Mouse (Mus musculus): ENCODE data around the gene Txnl4b. TPM values are rescaled to one million over a fixed set of nuclear protein-coding genes. Genes with fewer than 3 reads are reported as not detected.
A peak's percentile ranks its signal among the peaks of the same experiment; 100 is the strongest.

The Txnl4b gene
- total RNA-seq, 2 experiments from 2014 or later = 7.2 to 16.5 TPM

GRCm38 (mm10) chr8:109593117-109593788, 27.6 kb downstream of the Txnl4b start:
- peak; percentile 80 for ATAC-seq (replicated peaks; ENCODE audit: poor library complexity)

DNA sequence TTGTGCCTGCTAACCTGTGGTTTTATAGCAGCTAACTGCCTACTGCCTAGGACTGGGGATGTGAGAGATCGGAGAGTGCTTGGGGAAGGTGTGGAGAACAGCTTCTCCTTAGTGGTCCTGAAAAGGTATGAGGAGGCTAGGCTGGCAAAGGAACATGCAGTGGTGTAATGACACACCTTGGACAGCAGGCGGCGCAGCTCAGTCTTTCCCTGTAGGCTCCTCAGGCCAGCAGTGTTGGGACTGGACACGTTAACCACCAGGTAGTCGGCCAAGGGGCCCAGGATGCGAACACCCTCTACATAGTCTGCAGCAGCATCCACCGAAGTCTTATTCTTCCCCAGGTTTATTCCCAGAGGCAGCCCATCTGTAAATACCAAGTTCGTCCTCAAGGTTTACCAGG, 30.2 kb downstream of the Txnl4b start:
- ATAC-seq (replicated peaks; ENCODE audit: poor library complexity) = peak; percentile 74

GRCm38 (mm10) chr8:109606725-109607124, 41.0 kb downstream of the Txnl4b start:
- ATAC-seq (replicated peaks; ENCODE audit: poor library complexity) = no peak

DNA sequence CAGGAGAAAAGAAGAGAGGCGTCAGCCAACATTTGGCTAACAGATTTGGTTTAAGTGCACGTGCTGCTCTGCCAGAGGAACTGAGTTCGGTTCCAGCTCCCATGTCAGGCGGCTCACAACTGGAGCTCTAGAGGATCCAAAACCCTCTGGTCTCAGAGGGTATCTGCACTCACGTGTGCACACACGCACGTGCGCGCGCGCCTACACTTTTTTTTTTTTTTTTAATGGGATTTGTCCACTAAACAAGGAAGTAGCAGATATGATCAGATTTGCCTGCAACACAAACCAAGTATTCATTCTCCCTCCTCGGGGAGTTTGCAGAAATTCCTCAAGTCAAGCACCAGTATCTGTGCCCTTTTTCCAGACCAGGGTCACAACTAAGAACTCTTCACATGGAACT, 42.0 kb downstream of the Txnl4b start:
- peak; percentile 28 for ATAC-seq (replicated peaks; ENCODE audit: poor library complexity)

- ATAC-seq (replicated peaks; ENCODE audit: poor library complexity) = peak; percentile 91
Observed at GRCm38 (mm10) chr8:109608271-109609152, 42.8 kb downstream of the Txnl4b start, which contains the start of gene Dhodh. Dhodh (minus strand) TSS chr8:109608673.

DNA sequence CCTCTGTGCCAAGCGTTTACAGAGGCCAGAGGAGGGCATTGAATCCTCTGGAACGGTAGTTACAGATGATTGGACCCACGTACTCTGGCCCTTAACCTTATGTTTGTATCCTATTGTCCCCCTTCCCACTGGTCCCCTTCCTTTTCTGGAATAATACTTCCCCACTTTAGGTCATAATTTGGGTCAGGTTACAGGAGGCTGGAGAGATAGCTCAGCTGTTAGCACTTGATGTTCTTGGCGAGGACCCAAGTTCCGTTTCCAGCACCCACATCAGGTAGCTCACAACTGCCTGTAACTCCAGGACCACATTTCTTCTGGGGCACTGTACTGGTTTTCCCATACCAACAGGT, 43.4 kb downstream of the Txnl4b start:
- no peak for ATAC-seq (replicated peaks; ENCODE audit: poor library complexity)

DNA sequence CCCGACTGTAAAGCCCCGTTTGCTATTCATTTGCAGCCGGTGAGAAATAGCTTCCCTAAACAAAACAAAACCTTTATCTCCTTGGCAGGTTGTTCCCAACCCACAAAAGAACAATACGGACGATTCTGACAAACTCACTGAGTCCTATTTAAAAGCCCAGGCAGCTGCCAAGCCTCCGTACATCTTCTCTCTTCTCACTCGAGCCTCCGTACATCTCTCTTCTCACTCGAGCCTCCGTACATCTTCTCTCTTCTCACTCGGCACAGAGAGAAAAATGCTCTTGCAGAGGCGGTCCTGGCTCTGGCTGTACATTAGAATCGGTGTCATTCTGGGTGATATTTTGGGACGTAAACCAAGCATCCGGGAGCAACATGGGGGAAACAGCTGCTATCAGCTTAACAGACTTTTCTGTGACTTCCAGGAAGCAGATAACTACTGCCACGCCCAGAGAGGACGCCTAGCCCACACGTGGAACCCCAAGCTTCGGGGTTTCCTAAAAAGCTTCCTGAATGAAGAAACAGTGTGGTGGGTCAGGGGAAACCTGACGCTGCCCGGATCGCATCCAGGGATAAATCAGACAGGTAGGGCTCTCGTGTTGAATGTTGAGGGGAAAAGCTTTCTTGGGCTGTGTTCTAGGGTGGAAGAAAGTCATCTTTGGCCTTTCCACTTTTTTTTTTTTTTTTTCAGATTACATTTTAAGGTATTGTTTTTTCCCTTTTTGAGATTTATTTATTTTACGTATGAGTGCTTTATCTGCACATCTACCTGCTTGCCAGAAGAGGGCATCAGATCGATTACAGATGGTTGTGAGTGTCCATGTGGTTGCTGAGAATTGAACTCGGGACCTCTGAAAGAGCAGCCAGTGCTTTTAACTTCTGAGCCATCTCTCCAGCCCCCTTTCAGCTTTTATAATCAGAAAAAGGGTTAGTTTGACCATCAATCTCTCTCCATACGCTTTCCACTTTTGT, 48.8 kb downstream of the Txnl4b start, which contains the start of gene Pkd1l3:
Gene Pkd1l3 (plus strand): TSS at position 275 of the 968 bp plus-strand sequence.
- peak; percentile 94 for ATAC-seq (replicated peaks; ENCODE audit: poor library complexity)

GRCm38 (mm10) chr8:109615569-109615968, 49.9 kb downstream of the Txnl4b start:
- no peak for ATAC-seq (replicated peaks; ENCODE audit: poor library complexity)

Other genes starting within 250 kb of the Txnl4b start
- gene Pmfbp1, start 71.9 kb upstream of the Txnl4b start, total RNA-seq (2015) = not detected in 2 replicates
- not detected in 2 replicates for gene Pmfbp1, start 71.9 kb upstream of the Txnl4b start, total RNA-seq (2017)
- 15.0 and 18.8 TPM in 2 replicates for gene Dhx38, start within 50 bp of the Txnl4b start, total RNA-seq (2015)
- gene Dhx38, start within 50 bp of the Txnl4b start, total RNA-seq (2017) = 68.6 and 69.5 TPM in 2 replicates
- 175 and 209 TPM in 2 replicates for gene Hp, start 13.3 kb downstream of the Txnl4b start, total RNA-seq (2015)
- gene Hp, start 13.3 kb downstream of the Txnl4b start, total RNA-seq (2017) = 273 and 358 TPM in 2 replicates
- gene Dhodh, start 42.8 kb downstream of the Txnl4b start, total RNA-seq (2015) = 13.4 and 20.8 TPM in 2 replicates
- 24.8 and 32.4 TPM in 2 replicates for gene Dhodh, start 42.8 kb downstream of the Txnl4b start, total RNA-seq (2017)
- gene Pkd1l3, start 48.6 kb downstream of the Txnl4b start, total RNA-seq (2015) = 0.27 and 0.79 TPM in 2 replicates
- gene Pkd1l3, start 48.6 kb downstream of the Txnl4b start, total RNA-seq (2017) = 0.12 TPM in 1 of 2 replicates, not detected in the other
- 66.1 and 80.1 TPM in 2 replicates for gene Ist1, start 127.4 kb downstream of the Txnl4b start, total RNA-seq (2015)
- 74.6 and 86.1 TPM in 2 replicates for gene Ist1, start 127.4 kb downstream of the Txnl4b start, total RNA-seq (2017)
- gene Zfp821, start 139.7 kb downstream of the Txnl4b start, total RNA-seq (2015) = 2.2 and 3.8 TPM in 2 replicates
- 3.8 and 6.4 TPM in 2 replicates for gene Zfp821, start 139.7 kb downstream of the Txnl4b start, total RNA-seq (2017)
- gene Atxn1l, start 171.8 kb downstream of the Txnl4b start, total RNA-seq (2015) = 8.7 and 16.2 TPM in 2 replicates
- gene Atxn1l, start 171.8 kb downstream of the Txnl4b start, total RNA-seq (2017) = 13.7 and 14.7 TPM in 2 replicates
- 87.8 and 95.1 TPM in 2 replicates for gene Ap1g1, start 212.7 kb downstream of the Txnl4b start, total RNA-seq (2015)
- gene Ap1g1, start 212.7 kb downstream of the Txnl4b start, total RNA-seq (2017) = 61.5 and 67.1 TPM in 2 replicates